Mouse (Mus musculus): ENCODE measurements around the gene Lpcat2b. TPM values are rescaled to one million over a fixed set of nuclear protein-coding genes. Genes with fewer than 3 reads are reported as not detected.

The Lpcat2b gene
- polyA plus RNA-seq, 1 experiment from 2014 or later, result not detected

DNA sequence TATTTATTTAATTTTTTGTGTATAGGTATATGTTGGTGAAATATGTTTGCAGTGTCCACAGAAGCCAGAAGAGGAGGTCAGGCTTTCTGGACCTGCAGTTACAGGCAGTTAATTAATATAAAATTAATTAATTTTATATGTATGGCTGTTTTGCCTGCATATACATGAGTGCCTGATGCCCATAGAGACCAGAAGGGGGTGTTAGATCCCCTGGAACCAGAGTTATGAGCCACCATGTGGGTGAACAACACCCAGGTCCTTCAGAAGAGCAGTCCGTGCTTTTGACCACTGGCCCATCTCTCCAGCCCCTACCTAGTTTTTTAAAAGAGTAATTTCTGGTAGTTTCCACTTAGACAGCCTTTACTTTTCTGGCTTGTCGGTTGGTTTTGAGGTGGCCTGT lies 19.1 kb upstream of the Lpcat2b start:
- Histone ChIP-seq H3K27ac (no peak overlapping the region), H3K4me2 (no peak overlapping the region), H3K9ac (no peak overlapping the region), H3K9me3 (no peaks in the 10 kb centered on the region), H3K27me3 (no peaks in the 10 kb centered on the region), H3K36me3 (no peaks in the 10 kb centered on the region), H3K4me3 (no peak overlapping the region), H3K4me1 (peaks cover 5% of the 10 kb centered on the region; the same call in 1 of the 2 replicates)
- WGBS, result 85% methylated on average over 2 of the region's 2 CpGs
- no peak for ATAC-seq (ENCODE audit: insufficient number of reproducible peaks, insufficient read depth, low FRiP score, low TSS enrichment, low read depth)

- Histone ChIP-seq H3K4me3 (no peak overlapping the region), H3K9ac (no peak overlapping the region), H3K27me3 (no peaks in the 10 kb centered on the region), H3K27ac (no peak overlapping the region), H3K9me3 (no peaks in the 10 kb centered on the region), H3K4me1 (peaks cover 5% of the 10 kb centered on the region; the same call in 1 of the 2 replicates), H3K4me2 (no peak overlapping the region), H3K36me3 (no peaks in the 10 kb centered on the region)
- 78% methylated on average over 2 of the region's 2 CpGs for WGBS
- ATAC-seq (ENCODE audit: insufficient number of reproducible peaks, insufficient read depth, low FRiP score, low TSS enrichment, low read depth), result no peak
Measured at GRCm38 (mm10) chr5:107415098-107415497, 16.3 kb upstream of the Lpcat2b start.

GRCm38 (mm10) chr5:107421676-107422075 lies 9.7 kb upstream of the Lpcat2b start:
- WGBS, result 31% methylated on average over 1 of the region's 1 CpGs
- Histone ChIP-seq H3K9me3 (no peaks in the 10 kb centered on the region), H3K27ac (no peak overlapping the region), H3K4me2 (no peak overlapping the region), H3K4me3 (no peak overlapping the region), H3K36me3 (no peaks in the 10 kb centered on the region), H3K4me1 (no peaks in the 10 kb centered on the region), H3K9ac (no peak overlapping the region), H3K27me3 (no peaks in the 10 kb centered on the region)
- ATAC-seq (ENCODE audit: insufficient number of reproducible peaks, insufficient read depth, low FRiP score, low TSS enrichment, low read depth), result no peak

GRCm38 (mm10) chr5:107434001-107434400 lies 2.7 kb downstream of the Lpcat2b start:
- no peaks in the 10 kb centered on the region for H3K36me3 ChIP-seq
- H3K27ac ChIP-seq, result no peak overlapping the region
- no peaks in the 10 kb centered on the region for H3K9me3 ChIP-seq
- no peak for ATAC-seq (ENCODE audit: insufficient number of reproducible peaks, insufficient read depth, low FRiP score, low TSS enrichment, low read depth)
- no peak overlapping the region for H3K4me2 ChIP-seq
- peaks cover 7% of the 10 kb centered on the region for H3K4me1 ChIP-seq
- H3K27me3 ChIP-seq, result peaks cover 3% of the 10 kb centered on the region; the same call in 1 of the 2 replicates
- H3K9ac ChIP-seq, result no peak overlapping the region
- 58% methylated on average over 5 of the region's 5 CpGs for WGBS
- H3K4me3 ChIP-seq, result no peak overlapping the region

DNA sequence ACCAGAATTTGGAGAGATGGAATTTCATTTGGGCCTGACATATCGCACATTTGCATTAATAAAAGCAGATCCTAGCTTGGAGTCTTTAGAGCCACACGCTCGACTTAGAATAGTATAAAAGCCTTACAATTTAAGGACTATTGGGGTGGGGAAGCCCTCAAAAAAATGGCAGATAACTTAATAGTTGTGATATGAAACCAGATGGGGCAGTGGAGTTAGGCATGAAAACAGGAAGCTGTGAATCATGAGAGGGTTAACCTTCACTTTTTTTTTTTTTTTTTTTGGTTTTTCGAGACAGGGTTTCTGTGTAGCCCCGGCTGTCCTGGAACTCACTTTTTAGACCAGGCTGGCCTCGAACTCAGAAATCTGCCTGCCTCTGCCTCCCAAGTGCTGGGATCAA lies 4.8 kb downstream of the Lpcat2b start:
- Histone ChIP-seq H3K27me3 (peaks cover 3% of the 10 kb centered on the region; the same call in 1 of the 2 replicates), H3K9ac (no peak overlapping the region), H3K4me3 (no peak overlapping the region), H3K4me1 (peaks cover 9% of the 10 kb centered on the region), H3K27ac (no peak overlapping the region), H3K4me2 (no peak overlapping the region), H3K36me3 (no peaks in the 10 kb centered on the region), H3K9me3 (no peaks in the 10 kb centered on the region)
- ATAC-seq (ENCODE audit: insufficient number of reproducible peaks, insufficient read depth, low FRiP score, low TSS enrichment, low read depth), result no peak
- WGBS, result 83% methylated on average over 6 of the region's 6 CpGs

DNA sequence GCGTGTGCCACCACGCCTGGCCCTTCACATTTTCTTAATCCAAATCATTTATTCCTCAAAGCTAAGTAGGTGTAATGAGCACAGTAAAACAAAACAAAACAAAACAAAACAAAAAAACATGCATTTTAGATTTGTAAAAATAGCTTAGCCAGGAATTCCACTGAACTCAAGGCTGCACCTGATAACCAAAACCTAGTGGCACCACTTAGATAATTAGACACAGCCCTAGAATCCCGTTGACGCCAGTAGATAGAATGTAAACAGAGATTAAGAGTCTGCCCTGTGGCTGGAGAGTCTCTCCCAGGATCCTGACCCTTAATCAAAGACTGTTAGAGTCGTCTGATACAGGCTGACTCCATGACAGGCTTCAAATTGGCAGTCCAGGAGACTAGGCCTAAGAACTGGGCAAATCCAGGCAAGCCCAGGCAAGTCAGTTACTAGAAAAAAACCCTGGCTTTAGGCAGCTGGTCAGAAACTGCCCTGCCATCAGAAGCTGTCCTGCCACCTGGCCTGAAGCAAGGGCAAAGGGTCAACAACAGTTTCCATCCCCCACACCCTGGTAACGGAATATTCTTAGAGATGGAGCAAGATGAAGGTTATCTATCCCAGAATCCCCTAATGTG lies 5.3 kb downstream of the Lpcat2b start:
- no peak for ATAC-seq (ENCODE audit: insufficient number of reproducible peaks, insufficient read depth, low FRiP score, low TSS enrichment, low read depth)
- Histone ChIP-seq H3K4me1 (peaks cover 9% of the 10 kb centered on the region), H3K36me3 (no peaks in the 10 kb centered on the region), H3K9me3 (no peaks in the 10 kb centered on the region), H3K4me2 (no peak overlapping the region), H3K27ac (no peak overlapping the region), H3K9ac (no peak overlapping the region), H3K27me3 (peaks cover 3% of the 10 kb centered on the region; the same call in 1 of the 2 replicates), H3K4me3 (no peak overlapping the region)
- 56% methylated on average over 6 of the region's 6 CpGs for WGBS

DNA sequence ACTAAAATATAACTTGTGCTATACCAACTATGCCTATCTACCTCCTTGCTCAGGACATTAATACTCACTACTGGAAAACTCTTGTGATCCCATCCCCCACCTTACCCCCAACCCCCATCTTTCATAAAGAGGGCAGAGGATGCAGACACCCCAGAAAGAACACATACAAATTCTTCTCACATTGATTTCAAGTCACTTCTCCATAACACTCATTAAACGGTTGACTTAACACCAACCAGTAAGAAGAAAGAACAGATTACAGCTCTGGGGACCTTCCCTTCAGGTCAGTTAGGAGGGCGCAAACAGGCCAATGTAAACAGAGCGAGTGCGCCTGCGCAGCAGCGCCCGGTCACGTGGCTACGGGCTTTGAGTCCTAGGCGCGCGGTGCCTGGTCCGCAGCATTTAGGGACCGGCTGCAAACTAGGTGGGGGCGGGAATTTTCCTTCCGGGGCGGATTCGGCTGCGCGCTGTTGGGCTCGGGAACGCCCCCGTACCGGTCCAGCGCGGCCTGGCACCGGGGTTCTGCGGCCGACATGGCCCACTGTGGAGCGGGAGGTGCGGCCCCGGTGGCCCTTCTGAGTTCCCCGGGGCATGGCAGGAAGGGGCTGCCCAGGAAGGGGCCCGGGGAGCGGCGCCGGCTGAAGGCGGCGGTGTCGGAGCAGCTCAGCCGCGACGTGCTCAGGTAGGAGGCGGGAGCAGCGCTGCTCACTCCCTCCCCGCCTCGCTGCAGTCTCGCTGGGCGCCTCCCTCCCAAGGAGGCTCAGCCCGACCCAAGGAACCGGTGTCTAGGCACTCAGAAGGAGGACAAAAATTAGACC lies 6.3 kb downstream of the Lpcat2b start, which contains the start of gene Btbd8:
Btbd8 (plus strand) TSS at position 534 of the 818 bp plus-strand sequence.
- Histone ChIP-seq H3K27ac (peak within 1 kb of the TSS; percentile 88), H3K9me3 (no peaks in the 10 kb centered on the region), H3K36me3 (no peaks in the 10 kb centered on the region), H3K4me2 (peak within 1 kb of the TSS; percentile 73), H3K4me1 (peaks cover 12% of the 10 kb centered on the region), H3K4me3 (peak within 1 kb of the TSS; percentile 74), H3K27me3 (peaks cover 1% of the 10 kb centered on the region; the same call in 1 of the 2 replicates), H3K9ac (peak within 1 kb of the TSS; percentile 93)
- peak; percentile 91 for ATAC-seq (ENCODE audit: insufficient number of reproducible peaks, insufficient read depth, low FRiP score, low TSS enrichment, low read depth)
- under 1% methylated on average over 51 of the region's 51 CpGs for WGBS

DNA sequence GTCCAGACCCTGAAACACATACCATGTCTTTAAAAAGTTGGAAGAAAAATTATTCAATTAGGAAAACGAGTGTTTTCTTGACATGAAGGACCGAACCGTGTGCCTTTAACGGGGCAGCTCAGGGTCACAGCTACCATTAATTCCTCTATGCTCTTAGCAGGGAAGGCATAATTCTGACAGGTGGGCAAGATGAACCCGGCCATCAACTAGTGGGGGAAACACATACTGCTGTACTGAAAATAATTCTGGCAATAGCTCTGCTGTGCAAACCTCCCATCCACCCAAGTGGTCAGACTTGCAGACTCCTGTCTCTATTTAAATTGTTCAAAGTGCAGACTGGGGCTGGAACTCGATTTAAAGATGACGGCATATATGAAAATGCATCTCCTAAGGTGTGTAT lies 7.0 kb downstream of the Lpcat2b start:
- Histone ChIP-seq H3K36me3 (no peaks in the 10 kb centered on the region), H3K9me3 (no peaks in the 10 kb centered on the region), H3K4me1 (peaks cover 14% of the 10 kb centered on the region), H3K27me3 (no peaks in the 10 kb centered on the region), H3K9ac (peak overlapping the region; percentile 93), H3K27ac (peak overlapping the region; percentile 88), H3K4me3 (peak overlapping the region; percentile 74), H3K4me2 (peak overlapping the region; percentile 73)
- ATAC-seq (ENCODE audit: insufficient number of reproducible peaks, insufficient read depth, low FRiP score, low TSS enrichment, low read depth), result no peak
- WGBS, result 18% methylated on average over 7 of the region's 7 CpGs

GRCm38 (mm10) chr5:107441881-107442280 lies 10.5 kb downstream of the Lpcat2b start:
- WGBS, result 83% methylated on average over 5 of the region's 5 CpGs

GRCm38 (mm10) chr5:107444251-107444650 lies 12.9 kb downstream of the Lpcat2b start:
- Histone ChIP-seq H3K9ac (no peak overlapping the region), H3K36me3 (0 out of 2 replicates have a peak, but pooled peaks cover 6% of the 10 kb centered on the region), H3K9me3 (no peaks in the 10 kb centered on the region), H3K27me3 (no peaks in the 10 kb centered on the region), H3K27ac (no peak overlapping the region), H3K4me2 (no peak overlapping the region), H3K4me1 (peaks cover 5% of the 10 kb centered on the region; the same call in 1 of the 2 replicates), H3K4me3 (no peak overlapping the region)
- ATAC-seq (ENCODE audit: insufficient number of reproducible peaks, insufficient read depth, low FRiP score, low TSS enrichment, low read depth), result no peak
- 86% methylated on average over 4 of the region's 4 CpGs for WGBS

More at GRCm38 (mm10) chr5:107441881-107442280, 10.5 kb downstream of the Lpcat2b start:
- Histone ChIP-seq H3K9me3 (no peaks in the 10 kb centered on the region), H3K27ac (no peak overlapping the region), H3K4me3 (no peak overlapping the region), H3K4me2 (no peak overlapping the region), H3K36me3 (0 out of 2 replicates have a peak, but pooled peaks cover 6% of the 10 kb centered on the region), H3K9ac (no peak overlapping the region), H3K4me1 (peaks cover 14% of the 10 kb centered on the region), H3K27me3 (no peaks in the 10 kb centered on the region)
- ATAC-seq (ENCODE audit: insufficient number of reproducible peaks, insufficient read depth, low FRiP score, low TSS enrichment, low read depth), result no peak

GRCm38 (mm10) chr5:107447977-107448376 lies 16.6 kb downstream of the Lpcat2b start:
- ATAC-seq (ENCODE audit: insufficient number of reproducible peaks, insufficient read depth, low FRiP score, low TSS enrichment, low read depth), result no peak
- 90% methylated on average over 4 of the region's 4 CpGs for WGBS
- no peaks in the 10 kb centered on the region for H3K9me3 ChIP-seq

More at GRCm38 (mm10) chr5:107447977-107448376, 16.6 kb downstream of the Lpcat2b start:
- no peak overlapping the region for H3K9ac ChIP-seq
- peaks cover 9% of the 10 kb centered on the region; the same call in 1 of the 2 replicates for H3K36me3 ChIP-seq
- H3K4me1 ChIP-seq, result no peaks in the 10 kb centered on the region
- no peak overlapping the region for H3K4me3 ChIP-seq
- no peak overlapping the region for H3K27ac ChIP-seq
- no peak overlapping the region for H3K4me2 ChIP-seq
- no peaks in the 10 kb centered on the region for H3K27me3 ChIP-seq

Data from embryonic facial prominence, embryonic 13.5 days (tissue).